Mouse (Mus musculus) bone marrow, adult 2 months (tissue): ENCODE measurements at regions not wholly inside any gene's neighbourhood (a gene's known extent, or its start where the extent isn't known, plus 50 kb on each side); places are given as distances from the start of the nearest gene placed in this dataset.

Experiments used
- H3K27ac ChIP-seq: fragments of 200-500 bp; 2 replicates; pipeline ENCODE4 v1.5.1; 2012; ENCODE audit warnings: low read depth, mild to moderate bottlenecking, control low read depth, inconsistent platforms, low read length; ENCODE audit not compliant: control insufficient read depth, poor library complexity, insufficient read depth
- H3K4me1 ChIP-seq: fragments of 200-500 bp; 2 replicates; pipeline ENCODE4 v1.6.1; 2011; ENCODE audit warnings: low read length; ENCODE audit not compliant: control insufficient read depth, insufficient read depth
- H3K4me3 ChIP-seq: fragments of 200-500 bp; replicated peaks from 2 replicates; pipeline ENCODE3; 2011; ENCODE audit warnings: mild to moderate bottlenecking, low read depth, low read length, control low read depth; ENCODE audit not compliant: control insufficient read depth
- CTCF ChIP-seq: fragments of 200-500 bp; IDR thresholded peaks from 2 replicates; pipeline ENCODE4 v1.5.1; 2011; ENCODE audit warnings: low read length, control low read depth; ENCODE audit not compliant: control insufficient read depth, insufficient read depth
- POLR2A ChIP-seq: fragments of 200-500 bp; IDR thresholded peaks from 2 replicates; pipeline ENCODE4 v1.6.1; 2011; ENCODE audit warnings: low read depth, mild to moderate bottlenecking, control low read depth, low read length, borderline replicate concordance; ENCODE audit not compliant: control insufficient read depth
- WGBS: fragments of 180-500 bp; shearing (Covaris S2); methylation state at CpG from one replicate; pipeline ENCODE4 v1.1.7; 2018; 5-methylcytosine and 5-hydroxymethylcytosine counted together

DNA sequence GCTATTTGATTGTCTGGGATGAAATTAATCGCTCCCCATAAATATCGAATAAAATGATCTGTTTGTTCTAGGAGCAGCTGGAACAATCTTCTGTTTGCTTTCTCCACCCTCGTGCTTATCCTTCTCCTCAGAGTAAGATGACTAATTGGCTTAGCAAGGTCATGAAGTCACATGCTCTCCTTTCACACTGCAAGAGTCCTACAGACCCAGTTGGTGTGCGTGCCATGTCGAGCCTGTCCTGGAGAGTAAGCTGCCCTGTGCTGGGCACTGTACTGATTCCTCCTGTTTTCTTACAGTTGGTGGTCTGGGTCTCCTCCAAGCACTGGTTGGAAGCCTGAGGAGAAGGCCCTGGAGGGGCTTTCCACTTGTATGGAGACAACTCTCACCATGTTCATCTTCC is 101.4 kb upstream of the Nxt1 start:
- Histone ChIP-seq H3K27ac (no peak overlapping the region), H3K4me3 (no peak overlapping the region), H3K4me1 (peaks cover 5% of the 10 kb centered on the region)
- no peak for TF ChIP-seq POLR2A
- TF ChIP-seq CTCF, result no peak
- WGBS, result 79% methylated on average over 5 of the region's 5 CpGs

DNA sequence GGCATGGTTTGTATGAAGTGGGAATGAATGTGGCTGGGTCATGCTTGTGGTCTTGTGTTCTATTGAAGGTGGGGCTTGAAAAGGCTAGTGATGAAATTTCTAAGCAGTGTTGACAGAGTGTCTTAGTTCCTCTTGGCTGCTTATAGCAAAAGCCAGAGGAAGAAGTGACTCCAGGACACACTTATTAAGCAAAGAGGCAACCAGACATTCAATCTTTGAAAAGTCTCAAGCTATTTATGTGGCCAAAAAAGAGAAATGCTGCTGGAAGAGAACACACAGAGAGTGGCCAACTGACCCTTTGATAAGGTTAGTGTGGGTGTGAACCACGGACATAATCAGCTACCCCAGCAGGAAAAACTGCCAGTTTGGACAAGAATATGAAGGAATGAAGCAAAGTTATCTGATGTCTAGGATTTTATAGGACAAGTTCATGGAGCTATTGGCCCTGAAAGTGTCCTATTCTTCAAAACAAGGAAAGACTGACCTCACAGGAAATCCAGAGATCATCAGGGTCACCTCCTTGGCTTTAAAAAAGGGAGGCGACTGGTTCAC is 104.4 kb upstream of the Nxt1 start:
- Histone ChIP-seq H3K4me3 (peak overlapping the region; percentile 22), H3K4me1 (peaks cover 3% of the 10 kb centered on the region), H3K27ac (peak overlapping the region; percentile 90)
- TF ChIP-seq POLR2A (no peak), CTCF (no peak)
- 24% methylated on average over 2 of the region's 2 CpGs for WGBS

GRCm38 (mm10) chr2:148563390-148563789 is 109.0 kb upstream of the Nxt1 start:
- Histone ChIP-seq H3K4me1 (peaks cover 4% of the 10 kb centered on the region), H3K4me3 (no peak overlapping the region), H3K27ac (peak overlapping the region; percentile 53; the same call in 1 of the 2 replicates)
- under 1% methylated on average over 3 of the region's 3 CpGs for WGBS
- TF ChIP-seq CTCF, result no peak
- TF ChIP-seq POLR2A, result no peak

DNA sequence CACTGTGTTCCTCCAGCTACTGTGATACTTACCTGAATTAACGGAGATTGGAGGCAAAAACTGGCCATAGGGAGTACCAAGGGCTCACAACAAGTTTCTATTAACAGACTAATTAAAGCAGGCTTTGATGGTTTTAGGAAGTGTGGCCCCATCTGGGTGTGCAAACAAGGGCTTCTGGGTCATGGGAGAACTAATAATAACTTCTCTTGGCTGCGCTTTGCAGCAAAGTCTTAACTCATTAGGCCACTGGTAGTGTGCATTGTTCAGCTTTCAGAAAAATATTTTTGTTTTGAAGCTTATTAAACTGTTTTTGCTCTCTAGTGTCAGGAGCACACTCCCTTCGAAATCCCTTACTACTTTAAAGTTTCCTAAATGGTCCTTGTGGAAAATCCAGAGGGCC is 110.4 kb upstream of the Nxt1 start:
- peaks cover 3% of the 10 kb centered on the region for H3K4me1 ChIP-seq
- 49% methylated on average over 3 of the region's 3 CpGs for WGBS
- H3K27ac ChIP-seq, result peak overlapping the region; percentile 69; the same call in 1 of the 2 replicates
- no peak overlapping the region for H3K4me3 ChIP-seq
- TF ChIP-seq CTCF, result no peak
- no peak for TF ChIP-seq POLR2A

DNA sequence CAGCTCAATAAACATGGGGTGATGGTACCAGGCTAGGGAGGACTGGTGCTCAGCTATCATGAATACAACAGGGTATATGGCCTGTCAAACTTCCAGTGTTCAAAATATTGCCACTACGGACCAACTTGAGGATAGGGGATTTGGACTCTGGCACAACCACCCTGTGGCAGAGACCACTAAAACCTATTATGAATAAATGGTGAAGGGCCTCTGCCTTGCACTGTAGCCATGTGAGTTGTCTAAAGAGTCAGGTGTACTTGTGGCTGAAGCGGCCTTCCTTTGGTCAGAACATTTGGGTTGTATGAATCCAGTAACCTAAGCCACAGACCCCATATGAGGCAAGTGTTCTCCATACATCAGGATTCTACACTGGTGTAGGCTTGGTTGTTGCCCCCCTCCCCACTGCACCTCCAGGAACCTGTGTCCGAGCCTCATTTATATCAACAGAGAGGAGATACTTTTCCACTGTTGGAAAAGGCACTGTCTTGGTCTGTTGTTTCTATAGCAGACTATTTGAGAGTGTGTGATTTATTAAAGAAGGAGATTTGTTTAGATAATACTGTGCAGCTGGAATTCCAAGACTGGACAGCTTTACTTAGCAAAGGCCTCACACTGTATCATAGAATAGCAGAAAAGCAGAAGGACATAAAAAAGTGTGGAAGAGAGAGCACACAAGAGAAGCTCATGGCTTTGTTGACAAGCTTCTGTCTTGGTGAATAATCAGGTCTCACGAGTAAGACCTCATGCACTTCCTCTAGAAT is 112.2 kb upstream of the Nxt1 start:
- 69% methylated on average over 4 of the region's 4 CpGs for WGBS
- peaks cover 2% of the 10 kb centered on the region for H3K4me1 ChIP-seq

DNA sequence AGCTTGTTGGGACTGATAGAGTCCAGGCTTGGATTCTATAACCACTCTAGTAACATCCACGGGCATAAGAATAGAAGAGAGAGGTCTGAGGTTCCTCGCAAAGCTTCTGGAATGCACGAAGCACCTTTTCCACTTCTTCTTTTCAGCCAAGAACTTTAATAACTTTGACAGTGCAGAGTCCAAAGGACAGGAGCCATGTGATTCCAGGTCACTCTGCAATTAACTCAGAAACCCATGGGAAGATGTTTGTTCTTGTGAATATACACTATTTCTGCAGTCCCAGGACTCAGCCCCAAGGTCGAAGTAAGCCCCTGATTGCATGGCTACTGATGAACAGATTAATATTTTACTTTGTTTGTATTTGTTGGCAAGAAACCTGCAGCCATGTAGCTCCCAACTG is 113.0 kb upstream of the Nxt1 start:
- Histone ChIP-seq H3K27ac (no peak overlapping the region), H3K4me1 (peaks cover 2% of the 10 kb centered on the region), H3K4me3 (no peak overlapping the region)
- TF ChIP-seq CTCF, result no peak
- WGBS, result 44% methylated on average over 4 of the region's 4 CpGs

More for the DNA sequence above, 112.2 kb upstream of the Nxt1 start:
- no peak overlapping the region for H3K27ac ChIP-seq
- TF ChIP-seq POLR2A, result no peak
- no peak for TF ChIP-seq CTCF
- H3K4me3 ChIP-seq, result no peak overlapping the region

- no peak overlapping the region for H3K4me3 ChIP-seq
- no peak overlapping the region for H3K27ac ChIP-seq
- TF ChIP-seq POLR2A, result no peak
- peak; percentile 47 for TF ChIP-seq CTCF
- H3K4me1 ChIP-seq, result peaks cover 2% of the 10 kb centered on the region
These were observed 114.0 kb upstream of the Nxt1 start for GRCm38 (mm10) chr2:148558365-148558764.

- WGBS, result 79% methylated on average over 4 of the region's 4 CpGs
- Histone ChIP-seq H3K4me3 (no peak overlapping the region), H3K27ac (no peak overlapping the region), H3K4me1 (no peaks in the 10 kb centered on the region)
- TF ChIP-seq POLR2A (no peak), CTCF (no peak)
These were observed 107.8 kb upstream of the Cd93 start for GRCm38 (mm10) chr2:148551207-148551606.
